Mouse (Mus musculus): ENCODE results near the gene Map2k3. TPM values are rescaled to one million over a fixed set of nuclear protein-coding genes. Genes with fewer than 3 reads are reported as not detected.
"Not testable (repeated sequence)": the region's sequence is repeated elsewhere in the genome, so short reads cannot be mapped to it uniquely, and the experiment has no call there.

Gene Map2k3
- 100 to 1,000 TPM; 154 to 218 TPM for total RNA-seq (2021)
- long read RNA-seq, experiment 1, transcript Map2k3-201 (12 exons, 2,198 nt): major isoform, 213 of 252 reads
- long read RNA-seq, experiment 1, partial matches to known transcripts: 27 of 252 reads
- long read RNA-seq, experiment 1, other reads (novel, unspliced or antisense): 11 of 252 reads
- long read RNA-seq, experiment 2, transcript Map2k3-201 (12 exons, 2,198 nt): major isoform, 379 of 424 reads
- long read RNA-seq, experiment 2, partial matches to known transcripts: 20 of 424 reads
- long read RNA-seq, experiment 2, other reads (novel, unspliced or antisense): 24 of 424 reads

GRCm38 (mm10) chr11:60931869-60932481 lies at the start of gene Map2k3:
Map2k3 (plus strand) TSS chr11:60932033.
- peak; percentile 97 for DNase-seq

GRCm38 (mm10) chr11:60882386-60882785 lies 49.4 kb upstream of the Map2k3 start:
- DNase-seq: no peak

- DNase-seq: not testable (repeated sequence)
Observed at GRCm38 (mm10) chr11:60886986-60887385, 44.8 kb upstream of the Map2k3 start.

GRCm38 (mm10) chr11:60889861-60890260 lies 42.0 kb upstream of the Map2k3 start:
- DNase-seq: no peak

GRCm38 (mm10) chr11:60890286-60890685 lies 41.5 kb upstream of the Map2k3 start:
- no peak for DNase-seq

- DNase-seq: no peak
Observed at GRCm38 (mm10) chr11:60890744-60891143, 41.1 kb upstream of the Map2k3 start.

GRCm38 (mm10) chr11:60895915-60896314 lies 35.9 kb upstream of the Map2k3 start:
- DNase-seq: no peak

GRCm38 (mm10) chr11:60902001-60902400 lies 29.8 kb upstream of the Map2k3 start:
- no peak for DNase-seq

GRCm38 (mm10) chr11:60902486-60902885 lies 29.3 kb upstream of the Map2k3 start:
- DNase-seq: no peak

- no peak for DNase-seq
Observed at GRCm38 (mm10) chr11:60903661-60904061, 28.2 kb upstream of the Map2k3 start.

- DNase-seq: no peak
Observed at GRCm38 (mm10) chr11:60905407-60906120, 26.3 kb upstream of the Map2k3 start.

- DNase-seq: no peak
Observed at GRCm38 (mm10) chr11:60906449-60906848, 25.4 kb upstream of the Map2k3 start.

- no peak for DNase-seq
Observed at GRCm38 (mm10) chr11:60908073-60908472, 23.8 kb upstream of the Map2k3 start.

- no peak for DNase-seq
Observed at GRCm38 (mm10) chr11:60909626-60910025, 22.2 kb upstream of the Map2k3 start.

- no peak for DNase-seq
Observed at GRCm38 (mm10) chr11:60912525-60912973, 19.3 kb upstream of the Map2k3 start.

- peak; percentile 89 for DNase-seq
Observed at GRCm38 (mm10) chr11:60913301-60914196, 18.3 kb upstream of the Map2k3 start.

- DNase-seq: no peak
Observed at GRCm38 (mm10) chr11:60914491-60914890, 17.3 kb upstream of the Map2k3 start, which contains the start of gene Natd1. Natd1 (minus strand) TSS chr11:60914750.

- no peak for DNase-seq
Observed at GRCm38 (mm10) chr11:60915201-60915600, 16.6 kb upstream of the Map2k3 start.

GRCm38 (mm10) chr11:60920021-60920420 lies 11.8 kb upstream of the Map2k3 start:
- no peak for DNase-seq

GRCm38 (mm10) chr11:60922195-60922594 lies 9.6 kb upstream of the Map2k3 start:
- DNase-seq: no peak

GRCm38 (mm10) chr11:60922964-60923363 lies 8.9 kb upstream of the Map2k3 start:
- no peak for DNase-seq

- no peak for DNase-seq
Observed at GRCm38 (mm10) chr11:60924498-60924897, 7.3 kb upstream of the Map2k3 start.
